Mouse (Mus musculus): ENCODE results near the gene Cdca7l. TPM values are rescaled to one million over a fixed set of nuclear protein-coding genes. Genes with fewer than 3 reads are reported as not detected.
A peak's percentile ranks its signal among the peaks of the same experiment; 100 is the strongest.
"Not testable (repeated sequence)": the region's sequence is repeated elsewhere in the genome, so short reads cannot be mapped to it uniquely, and the experiment has no call there.

Cdca7l gene
- total RNA-seq, 2 experiments from 2014 or later = 1.5 to 1.6 TPM

- DNase-seq (ENCODE audit: low spot score in 2 of 2) = peak in 1 of 2 experiments; percentile 9
These were observed 53.8 kb downstream of the Cdca7l start for GRCm38 (mm10) chr12:117857884-117858283.

- no peak for DNase-seq (ENCODE audit: low spot score in 2 of 2)
These were observed 56.8 kb downstream of the Cdca7l start for GRCm38 (mm10) chr12:117860840-117861239.

GRCm38 (mm10) chr12:117861249-117861648 is 57.2 kb downstream of the Cdca7l start:
- DNase-seq (ENCODE audit: low spot score in 2 of 2) = no peak

GRCm38 (mm10) chr12:117862655-117863054 is 58.6 kb downstream of the Cdca7l start:
- DNase-seq (ENCODE audit: low spot score in 2 of 2) = no peak

GRCm38 (mm10) chr12:117867708-117868564 is 63.8 kb downstream of the Cdca7l start:
- no peak for DNase-seq (ENCODE audit: low spot score in 2 of 2)

- DNase-seq (ENCODE audit: low spot score in 2 of 2) = no peak
These were observed 68.2 kb downstream of the Cdca7l start for GRCm38 (mm10) chr12:117872265-117872664.

- DNase-seq (ENCODE audit: low spot score in 2 of 2) = no peak
These were observed 74.3 kb downstream of the Cdca7l start for GRCm38 (mm10) chr12:117878341-117878740.

- DNase-seq (ENCODE audit: low spot score in 2 of 2) = no peak
These were observed 80.5 kb downstream of the Cdca7l start for GRCm38 (mm10) chr12:117884627-117885026.

- DNase-seq (ENCODE audit: low spot score in 2 of 2) = no peak
These were observed 83.3 kb downstream of the Cdca7l start for GRCm38 (mm10) chr12:117887422-117887821.

GRCm38 (mm10) chr12:117900798-117901197 is 96.7 kb downstream of the Cdca7l start:
- not testable (repeated sequence) for DNase-seq (ENCODE audit: low spot score in 2 of 2)

GRCm38 (mm10) chr12:117901352-117901751 is 97.3 kb downstream of the Cdca7l start:
- DNase-seq (ENCODE audit: low spot score in 2 of 2) = not testable (repeated sequence)

- DNase-seq (ENCODE audit: low spot score in 2 of 2) = peak; percentile 31 to 61
These were observed 99.6 kb downstream of the Cdca7l start for GRCm38 (mm10) chr12:117903671-117904070.

- not testable (repeated sequence) for DNase-seq (ENCODE audit: low spot score in 2 of 2)
These were observed 101.2 kb downstream of the Cdca7l start for GRCm38 (mm10) chr12:117905232-117905840.

- DNase-seq (ENCODE audit: low spot score in 2 of 2) = no peak
These were observed 107.3 kb downstream of the Cdca7l start for GRCm38 (mm10) chr12:117911396-117911795.

- no peak for DNase-seq (ENCODE audit: low spot score in 2 of 2)
These were observed 110.6 kb downstream of the Cdca7l start for GRCm38 (mm10) chr12:117914613-117915245.

- no peak for DNase-seq (ENCODE audit: low spot score in 2 of 2)
These were observed 111.9 kb downstream of the Cdca7l start for GRCm38 (mm10) chr12:117915826-117916588.
